In the genomic region with DNA sequence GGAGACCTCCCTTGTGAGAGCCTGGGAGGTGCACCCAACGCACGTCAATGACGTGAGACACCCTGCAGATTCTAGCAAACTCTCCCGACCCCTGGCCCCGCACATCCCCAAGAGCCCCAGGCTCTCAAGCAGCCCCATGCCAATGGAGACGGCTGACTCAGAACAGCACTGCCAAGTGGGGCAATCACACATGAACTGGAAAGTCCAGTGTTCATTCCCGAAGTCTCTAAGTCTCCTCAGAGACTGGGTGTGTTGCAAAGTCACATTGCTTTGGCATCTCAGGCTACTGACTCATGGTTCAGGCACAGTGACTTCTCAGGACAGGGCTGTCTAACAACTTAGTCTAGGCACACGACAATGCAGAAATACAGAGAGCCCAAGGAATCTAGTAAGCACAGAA, we compare ENCODE assay signal across 16 mouse cellular contexts.
DNase-seq lines count a peak whose midpoint lies in the region; ATAC-seq lines count a peak whose summit lies in the region.
"Had no signal": no experiment of that assay in that cellular context is flagged by ENCODE, and none has a peak within 500 bp of the region (broad histone marks: within the 10 kb centered on the region; RNA-seq: fewer than 3 reads in every experiment).

No protein-coding gene starts in this region.

- H3K9ac ChIP-seq in hindbrain, embryonic 11.5 days (ENCODE audit: low read depth, low read length), result no peak overlapping the region
- H3K9ac ChIP-seq: heart, embryonic 15.5 days; liver, embryonic 13.5 days had no signal

- no peak overlapping the region for H3K27ac ChIP-seq in hindbrain, embryonic 11.5 days (ENCODE audit: low read depth, low read length)
- H3K27ac ChIP-seq: embryonic facial prominence, embryonic 10.5 days; heart, embryonic 15.5 days; liver, embryonic 13.5 days had no signal

- DNase-seq in gastrocnemius, adult 18-20 months (ENCODE audit: low spot score), result peak; percentile 72
- DNase-seq in gastrocnemius, postnatal 14 days, result no peak
- peak; percentile 42 for DNase-seq in urinary bladder, postnatal 14 days (ENCODE audit: low spot score)
- DNase-seq in urinary bladder, adult 2 months (ENCODE audit: low spot score), result no peak
- DNase-seq in gastrocnemius, postnatal 36 days, result peak; percentile 32 to 38
- DNase-seq in layer of hippocampus, adult 8-10 months (ENCODE audit: low spot score in 2 of 2), result no peak
- DNase-seq in hindbrain, embryonic 11.5 days (ENCODE audit: low spot score), result no peak
- no peak for DNase-seq in left cerebral cortex, postnatal 4 days
- DNase-seq: cerebellum, postnatal 14 days; kidney, adult 8-10 months; kidney, postnatal 4 days; liver, embryonic 13.5 days; thymus, adult 2 months had no signal

- H3K4me3 ChIP-seq in hindbrain, embryonic 11.5 days (ENCODE audit: low read depth, low read length), result no peak overlapping the region
- H3K4me3 ChIP-seq: embryonic facial prominence, embryonic 10.5 days; heart, embryonic 15.5 days; liver, embryonic 13.5 days; megakaryocyte, embryonic 14.5 days had no signal

- ATAC-seq in hindbrain, embryonic 11.5 days (ENCODE audit: low FRiP score), result no peak

- intact Hi-C loops in gastrocnemius, postnatal 14 days (cut with DNase I; ENCODE audit: low total_unique reads), result no loop called here
- intact Hi-C loops in gastrocnemius, postnatal 36 days (cut with DNase I), result no loop called here
- intact Hi-C loops in left cerebral cortex, postnatal 4 days (cut with DNase I), result no loop called here

- no peak overlapping the region for H3K4me2 ChIP-seq in hindbrain, embryonic 11.5 days (replicated peaks; ENCODE audit: low read depth, low read length)
- H3K4me2 ChIP-seq: heart, embryonic 15.5 days; liver, embryonic 13.5 days had no signal

- H3K4me1 ChIP-seq in hindbrain, embryonic 11.5 days (replicated peaks; ENCODE audit: control insufficient read depth, insufficient read depth, low read length), result no peaks in the 10 kb centered on the region

- H3K36me3 ChIP-seq in hindbrain, embryonic 11.5 days (ENCODE audit: control insufficient read depth, insufficient read depth, low read length), result no peaks in the 10 kb centered on the region
- H3K36me3 ChIP-seq: liver, embryonic 13.5 days had no signal

- H3K9me3 ChIP-seq in hindbrain, embryonic 11.5 days (ENCODE audit: control insufficient read depth, low read length), result no peaks in the 10 kb centered on the region
- H3K9me3 ChIP-seq: heart, embryonic 15.5 days; liver, embryonic 13.5 days had no signal

- WGBS in hindbrain, embryonic 11.5 days, result 88% methylated on average over 8 of the region's 8 CpGs

- no peaks in the 10 kb centered on the region for H3K27me3 ChIP-seq in hindbrain, embryonic 11.5 days (ENCODE audit: control insufficient read depth, insufficient read depth, low read length)
- H3K27me3 ChIP-seq: heart, embryonic 15.5 days; liver, embryonic 13.5 days; megakaryocyte, embryonic 14.5 days had no signal

Comparison
In these comparisons a context has a peak if more than half of its experiments do, and no peak if none do; other contexts are left out.
1. DNase-seq: peak in gastrocnemius, adult 18-20 months (single experiment), urinary bladder, postnatal 14 days (single experiment) and gastrocnemius, postnatal 36 days (2 of 2); none in gastrocnemius, postnatal 14 days (single experiment), urinary bladder, adult 2 months (single experiment), layer of hippocampus, adult 8-10 months (0 of 2), hindbrain, embryonic 11.5 days (single experiment) and left cerebral cortex, postnatal 4 days (single experiment).